Mouse (Mus musculus): ENCODE measurements around the gene Ptpn14.

GRCm38 (mm10) chr1:189921818-189922592, 193.9 kb downstream of the Ptpn14 start, which contains the start of gene Smyd2:
- TF ChIP-seq CTCF (IDR thresholded peaks at IDR 0.05; ENCODE audit: low read depth, low read length) = no peak
- TF ChIP-seq POLR2A (IDR thresholded peaks at IDR 0.05; ENCODE audit: borderline replicate concordance, low read depth, low read length) = no peak; the same call in 1 of the 2 replicates

All from bone marrow macrophage, adult 2 months (primary cell).